Mouse (Mus musculus): ENCODE measurements at regions not wholly inside any gene's neighbourhood (a gene's known extent, or its start where the extent isn't known, plus 50 kb on each side); places are given as distances from the start of the nearest gene placed in this dataset.

DNA sequence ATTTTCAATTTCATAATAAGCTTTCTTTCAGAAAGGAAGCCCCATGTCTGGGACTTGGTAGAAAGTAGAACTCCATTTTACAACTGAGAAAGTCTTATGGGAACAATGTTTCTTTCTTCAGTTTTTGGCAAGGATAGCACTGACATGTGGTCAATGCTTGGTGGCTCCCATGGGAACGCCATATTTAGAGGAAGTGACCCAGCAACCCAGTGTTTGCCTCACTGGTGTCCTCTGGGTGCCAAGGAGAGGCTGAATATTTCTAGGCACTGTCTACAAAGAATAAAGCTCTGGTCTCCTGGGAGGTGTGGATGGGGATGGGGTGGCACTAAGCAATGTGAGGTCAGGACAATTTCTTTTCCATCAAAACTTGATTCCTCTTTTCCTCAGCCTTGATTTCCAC lies 696.4 kb downstream of the Crisp4 start:
- no peak for TF ChIP-seq POLR2A (IDR thresholded peaks at IDR 0.05; ENCODE audit: insufficient read length, low read depth)
- no peak for TF ChIP-seq MAX (IDR thresholded peaks at IDR 0.05; ENCODE audit: low read depth)

All from myocyte (in vitro differentiated cells).